Mouse (Mus musculus) spleen, adult 2 months (tissue): ENCODE measurements at regions not wholly inside any gene's neighbourhood (a gene's known extent, or its start where the extent isn't known, plus 50 kb on each side); places are given as distances from the start of the nearest gene placed in this dataset.

Experiments
- DNase-seq, 2 experiments: peaks; one replicate each; pipeline versions ENCODE4 v3.0.0 to v3.0.0-alpha.2; 2012 to 2021; ENCODE audit warnings: low spot score in 2 of 2, low read depth in 1 of 2
- H3K27ac ChIP-seq: fragments of 200-500 bp; 2 replicates; pipeline ENCODE4 v1.5.1; 2012; ENCODE audit warnings: low read length, inconsistent platforms; ENCODE audit not compliant: insufficient read depth
- H3K27me3 ChIP-seq: fragments of 200-500 bp; 2 replicates; pipeline ENCODE4 v1.6.1; 2012; ENCODE audit warnings: mild to moderate bottlenecking, moderate library complexity, low read length, inconsistent platforms; ENCODE audit not compliant: control insufficient read depth, insufficient read depth
- H3K36me3 ChIP-seq: fragments of 200-500 bp; 2 replicates; pipeline ENCODE4 v1.6.1; 2012; ENCODE audit warnings: mild to moderate bottlenecking, low read length, inconsistent platforms; ENCODE audit not compliant: control insufficient read depth, insufficient read depth
- H3K4me1 ChIP-seq: fragments of 200-500 bp; 2 replicates; pipeline ENCODE4 v1.6.1; 2011; ENCODE audit warnings: inconsistent platforms; ENCODE audit not compliant: control insufficient read depth, insufficient read depth, insufficient read length
- H3K4me3 ChIP-seq: fragments of 200-500 bp; 2 replicates; pipeline ENCODE4 v1.5.1; 2011; ENCODE audit warnings: mild to moderate bottlenecking, inconsistent platforms; ENCODE audit not compliant: insufficient read depth, insufficient read length; ENCODE audit errors: extremely low read depth
- CTCF ChIP-seq: fragments of 200-500 bp; IDR thresholded peaks from 2 replicates; pipeline ENCODE4 v1.5.1; 2011; ENCODE audit warnings: mild to moderate bottlenecking, inconsistent platforms; ENCODE audit not compliant: insufficient read depth, insufficient read length, insufficient replicate concordance; ENCODE audit errors: extremely low read depth
- POLR2A ChIP-seq: fragments of 200-500 bp; IDR thresholded peaks from 2 replicates; pipeline ENCODE4 v1.6.1; 2011; ENCODE audit warnings: low read depth, low read length, inconsistent platforms
- WGBS: fragments of 180-500 bp; shearing (Covaris S2); methylation state at CpG from one replicate; pipeline ENCODE4 v1.1.7; 2018; 5-methylcytosine and 5-hydroxymethylcytosine counted together

DNA sequence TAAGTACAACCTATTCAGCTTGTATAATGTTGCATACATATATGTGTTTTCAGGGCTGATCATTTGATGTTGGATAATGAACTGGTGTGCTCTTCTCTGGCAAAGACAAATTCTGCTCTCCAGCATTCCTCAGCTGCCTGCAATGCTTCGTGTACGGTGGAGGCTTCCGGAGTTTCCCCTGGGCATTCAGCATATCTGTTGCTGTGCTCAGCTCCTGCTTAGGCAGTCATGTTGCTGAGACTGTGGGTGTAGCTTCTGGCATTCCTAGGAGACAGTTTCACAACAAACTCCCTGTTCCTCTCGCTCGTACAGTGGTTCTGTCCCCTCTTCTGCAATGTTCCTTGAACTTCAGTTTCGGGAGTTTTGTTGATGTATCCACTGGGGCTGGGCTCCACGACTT is 181.7 kb downstream of the Plpp3 start:
- H3K36me3 ChIP-seq = no peaks in the 10 kb centered on the region
- 78% methylated on average over 7 of the region's 7 CpGs for WGBS

DNA sequence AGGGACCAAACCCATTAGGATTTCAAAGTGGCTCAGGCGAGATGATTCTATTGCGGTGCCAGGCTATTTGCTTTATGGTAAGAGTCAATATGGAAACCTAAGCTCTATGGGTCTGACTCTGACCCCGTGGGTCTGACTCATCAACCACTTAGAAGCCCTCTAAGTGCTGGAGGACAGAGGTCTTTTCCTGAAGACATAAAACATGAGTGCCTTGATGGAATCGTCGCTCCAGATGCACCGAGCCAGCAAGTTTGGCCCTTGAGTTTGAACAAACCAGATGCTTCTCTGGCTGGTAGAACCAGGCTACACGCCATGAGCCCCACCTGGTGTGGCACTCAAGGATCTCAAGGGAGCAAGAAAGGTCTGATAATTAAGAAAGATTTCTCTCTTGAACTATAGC is 184.1 kb downstream of the Plpp3 start:
- WGBS = 79% methylated on average over 7 of the region's 7 CpGs
- H3K4me1 ChIP-seq = no peaks in the 10 kb centered on the region
- H3K36me3 ChIP-seq = no peaks in the 10 kb centered on the region
- H3K27ac ChIP-seq = no peak overlapping the region
- DNase-seq = no peak
- H3K27me3 ChIP-seq = no peaks in the 10 kb centered on the region
- H3K4me3 ChIP-seq = no peak overlapping the region
- TF ChIP-seq CTCF (no peak), POLR2A (no peak)

More for the DNA sequence above, 181.7 kb downstream of the Plpp3 start:
- TF ChIP-seq POLR2A = no peak
- no peak for TF ChIP-seq CTCF
- H3K4me1 ChIP-seq = no peaks in the 10 kb centered on the region
- no peak for DNase-seq
- no peak overlapping the region for H3K4me3 ChIP-seq
- H3K27me3 ChIP-seq = no peaks in the 10 kb centered on the region
- no peak overlapping the region for H3K27ac ChIP-seq

- WGBS = 91% methylated on average over 8 of the region's 8 CpGs
- no peaks in the 10 kb centered on the region for H3K4me1 ChIP-seq
- H3K4me3 ChIP-seq = no peak overlapping the region
- no peaks in the 10 kb centered on the region for H3K27me3 ChIP-seq
- no peak for TF ChIP-seq POLR2A
- no peak for TF ChIP-seq CTCF
- H3K27ac ChIP-seq = no peak overlapping the region
- H3K36me3 ChIP-seq = no peaks in the 10 kb centered on the region
- no peak for DNase-seq
Measured at GRCm38 (mm10) chr4:105346846-105347245, 189.7 kb downstream of the Plpp3 start.

- H3K27ac ChIP-seq = no peak overlapping the region
- no peaks in the 10 kb centered on the region for H3K27me3 ChIP-seq
- WGBS = 72% methylated on average over 8 of the region's 8 CpGs
- no peak for TF ChIP-seq POLR2A
- no peak for TF ChIP-seq CTCF
- H3K36me3 ChIP-seq = no peaks in the 10 kb centered on the region
- H3K4me3 ChIP-seq = no peak overlapping the region
- no peaks in the 10 kb centered on the region for H3K4me1 ChIP-seq
- DNase-seq = no peak
Measured at GRCm38 (mm10) chr4:105347911-105348310, 190.8 kb downstream of the Plpp3 start.

DNA sequence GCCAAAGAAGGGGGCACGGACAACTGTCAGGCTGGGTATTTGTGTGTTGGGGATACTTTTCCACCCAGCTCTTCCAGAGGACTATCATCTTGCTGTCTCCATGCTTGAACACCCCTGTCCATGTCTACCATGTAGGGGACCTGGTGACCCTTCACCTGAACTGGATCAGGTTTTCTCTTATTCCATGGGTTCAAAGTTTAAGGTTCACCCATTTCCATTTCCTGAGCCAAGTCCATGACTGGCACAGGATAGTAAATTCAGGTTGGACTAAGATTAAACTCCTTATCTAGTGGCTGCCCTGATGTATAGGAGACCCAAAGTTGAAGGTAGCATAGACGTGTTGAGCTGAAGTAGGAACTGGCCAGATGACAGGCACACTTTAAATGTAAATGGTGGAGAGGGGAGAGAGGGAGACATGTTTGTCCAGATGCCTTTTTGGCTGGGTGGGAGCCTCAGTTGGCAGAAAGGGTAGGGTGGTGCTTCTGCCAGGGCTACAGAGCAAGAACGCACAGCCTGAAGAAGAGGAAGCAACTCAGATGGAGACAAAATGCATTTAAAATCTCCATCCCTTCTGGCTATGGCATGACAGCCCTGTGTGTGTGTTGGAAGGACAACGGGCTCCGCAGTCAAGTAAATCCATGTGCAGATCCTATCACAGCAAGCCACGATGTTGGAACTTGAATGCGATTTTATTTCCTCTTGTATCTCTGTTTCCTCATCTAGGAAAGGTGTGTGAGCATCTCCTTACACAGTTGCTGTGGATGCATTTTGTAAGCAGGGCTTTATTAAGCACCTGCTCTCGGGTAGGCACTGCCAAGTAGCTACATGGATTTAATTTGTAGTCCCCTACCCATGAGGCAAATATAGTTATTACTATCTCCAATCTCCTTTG is 192.4 kb downstream of the Plpp3 start:
- no peaks in the 10 kb centered on the region for H3K27me3 ChIP-seq
- no peak overlapping the region for H3K27ac ChIP-seq
- 88% methylated on average over 8 of the region's 8 CpGs for WGBS
- no peaks in the 10 kb centered on the region for H3K36me3 ChIP-seq
- no peaks in the 10 kb centered on the region for H3K4me1 ChIP-seq
- TF ChIP-seq CTCF = no peak
- no peak for TF ChIP-seq POLR2A
- DNase-seq = no peak
- no peak overlapping the region for H3K4me3 ChIP-seq

DNA sequence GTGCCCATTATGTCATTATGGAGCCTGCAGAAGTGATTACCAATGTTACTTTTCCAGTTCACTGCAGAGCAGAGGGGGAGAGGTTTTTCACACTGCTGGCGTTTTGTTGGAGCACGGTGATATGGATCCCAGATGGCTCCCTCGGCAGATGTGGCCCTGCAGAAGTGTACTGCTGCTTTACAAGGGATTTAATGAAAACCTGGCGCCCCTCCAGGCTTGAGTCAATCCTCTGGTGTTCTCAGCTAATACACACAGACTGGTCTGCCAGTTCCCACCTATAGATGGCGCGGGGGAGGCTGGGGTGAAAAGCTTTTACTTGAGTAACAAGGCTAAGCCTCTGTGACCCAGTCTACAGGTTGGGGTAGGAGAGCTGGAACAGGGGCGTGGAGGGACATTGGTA is 195.2 kb downstream of the Plpp3 start:
- DNase-seq = no peak
- Histone ChIP-seq H3K27me3 (no peaks in the 10 kb centered on the region), H3K4me1 (no peaks in the 10 kb centered on the region), H3K27ac (no peak overlapping the region), H3K36me3 (no peaks in the 10 kb centered on the region), H3K4me3 (no peak overlapping the region)
- 83% methylated on average over 7 of the region's 7 CpGs for WGBS
- TF ChIP-seq CTCF (no peak), POLR2A (no peak)

DNA sequence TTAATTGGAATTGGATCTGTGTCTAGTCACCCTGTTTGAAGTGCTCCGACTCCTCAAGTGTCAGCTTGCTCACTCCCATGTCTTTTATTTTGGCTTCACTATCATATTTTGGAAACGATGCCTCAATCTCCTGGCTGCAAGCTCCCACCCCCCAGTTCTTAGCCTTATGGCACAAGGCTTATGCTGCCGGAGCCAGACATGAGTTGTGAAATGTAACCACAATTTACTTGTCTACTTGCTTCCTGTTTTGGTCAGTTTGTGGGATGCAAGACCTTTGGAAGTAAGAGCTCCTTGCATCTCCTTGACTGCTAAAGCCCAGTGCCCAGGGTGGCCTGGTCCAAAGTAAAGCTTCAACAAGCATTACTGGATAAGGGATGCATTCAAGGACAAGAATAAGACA is 195.8 kb downstream of the Plpp3 start:
- Histone ChIP-seq H3K36me3 (no peaks in the 10 kb centered on the region), H3K27me3 (no peaks in the 10 kb centered on the region), H3K4me1 (no peaks in the 10 kb centered on the region), H3K27ac (no peak overlapping the region), H3K4me3 (no peak overlapping the region)
- TF ChIP-seq CTCF = no peak
- no peak for TF ChIP-seq POLR2A
- no peak for DNase-seq
- WGBS = 66% methylated on average over 3 of the region's 3 CpGs
